Mouse (Mus musculus): ENCODE results near the gene Slc44a3. TPM values are rescaled to one million over a fixed set of nuclear protein-coding genes. Genes with fewer than 3 reads are reported as not detected.

Gene Slc44a3
- polyA plus RNA-seq, 1 experiment = 5.9 TPM

DNA sequence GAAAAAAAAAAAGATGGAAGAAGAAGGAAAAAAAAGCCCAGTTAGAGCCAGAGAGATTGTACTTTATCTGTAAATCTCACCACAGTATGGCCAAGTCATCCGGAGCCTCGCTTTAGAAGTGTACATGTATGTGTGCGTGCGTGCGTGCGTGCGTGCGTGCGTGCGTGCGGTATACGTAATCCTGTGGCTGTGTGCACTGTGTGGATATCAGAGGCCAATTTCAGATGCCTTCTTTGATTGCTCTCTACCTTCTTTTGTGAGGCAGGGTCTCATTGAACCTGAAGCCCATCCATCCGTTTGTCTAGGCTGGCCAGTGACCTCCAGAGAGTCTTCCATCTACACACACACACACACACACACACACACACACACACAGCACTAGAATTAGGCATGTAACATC lies 70.7 kb downstream of the Slc44a3 start:
- H3K27me3 ChIP-seq (ENCODE audit: control insufficient read depth, insufficient read depth, low read length) = no peaks in the 10 kb centered on the region
- TF ChIP-seq CTCF (IDR thresholded peaks at IDR 0.05; ENCODE audit: extremely low read depth, insufficient read length, insufficient replicate concordance, low read depth, low read length) (no peak), POLR2A (IDR thresholded peaks at IDR 0.05; ENCODE audit: low read depth, low read length) (no peak)
- no peaks in the 10 kb centered on the region for H3K4me1 ChIP-seq (ENCODE audit: control insufficient read depth, insufficient read depth, insufficient read length, low read length)
- H3K27ac ChIP-seq (ENCODE audit: insufficient read depth, low read depth, low read length) = no peak overlapping the region
- H3K4me3 ChIP-seq (ENCODE audit: low read depth, low read length) = no peak overlapping the region
- H3K36me3 ChIP-seq (ENCODE audit: control insufficient read depth, insufficient read depth, low read length) = peaks cover 11% of the 10 kb centered on the region
- 91% methylated on average over 13 of the region's 13 CpGs for WGBS

GRCm38 (mm10) chr3:121460473-121461193 lies 71.6 kb downstream of the Slc44a3 start:
- TF ChIP-seq CTCF (IDR thresholded peaks at IDR 0.05; ENCODE audit: extremely low read depth, insufficient read length, insufficient replicate concordance, low read depth, low read length) (no peak), POLR2A (IDR thresholded peaks at IDR 0.05; ENCODE audit: low read depth, low read length) (no peak)

DNA sequence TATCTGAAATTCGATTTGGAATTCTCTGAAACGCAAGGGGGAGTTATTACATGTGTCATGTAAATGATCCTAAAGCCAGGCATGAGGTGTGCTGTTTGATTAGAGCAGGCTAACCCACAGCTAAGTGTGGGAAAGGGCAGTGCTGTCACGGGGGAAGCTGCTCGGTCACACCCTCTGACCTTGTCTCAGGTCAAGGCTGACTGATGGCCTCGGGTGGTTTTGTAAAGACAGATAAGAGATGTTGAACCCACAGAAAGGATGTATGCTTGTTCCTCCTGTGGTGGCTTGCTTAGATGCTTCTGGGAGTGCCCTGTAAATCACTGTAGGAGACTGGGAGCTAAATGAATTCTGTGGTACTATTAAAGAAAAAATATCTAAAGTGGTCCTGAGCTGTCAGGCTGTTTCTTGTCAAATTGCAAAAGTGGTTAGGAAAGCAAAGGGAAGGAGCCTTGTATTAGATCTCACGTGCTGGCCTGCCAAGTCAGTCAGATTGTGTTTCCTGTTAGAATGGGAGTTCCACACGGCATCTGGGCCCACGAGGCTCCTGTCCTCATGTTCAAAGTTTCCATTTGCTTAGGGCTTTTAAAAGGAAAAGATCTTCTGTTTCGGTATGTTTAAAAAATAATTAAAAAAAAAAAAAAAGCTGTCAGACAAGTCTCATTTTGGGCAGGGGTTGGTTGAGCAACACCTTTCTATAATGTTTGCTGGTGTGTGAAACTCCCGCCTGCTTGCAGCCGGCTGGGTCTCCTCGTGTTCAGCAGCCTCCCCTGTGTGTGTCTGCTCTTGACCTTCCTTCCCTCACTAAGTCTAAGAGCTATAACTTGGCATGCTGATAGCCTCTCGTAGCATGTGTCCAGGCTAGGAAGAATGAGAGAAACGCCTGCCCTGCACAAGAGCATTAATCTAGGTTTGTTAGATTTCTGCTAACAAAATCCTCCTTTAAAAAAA lies 73.4 kb downstream of the Slc44a3 start:
- TF ChIP-seq POLR2A (IDR thresholded peaks at IDR 0.05; ENCODE audit: low read depth, low read length) (no peak), CTCF (IDR thresholded peaks at IDR 0.05; ENCODE audit: extremely low read depth, insufficient read length, insufficient replicate concordance, low read depth, low read length) (no peak)
- Histone ChIP-seq H3K27me3 (ENCODE audit: control insufficient read depth, insufficient read depth, low read length) (no peaks in the 10 kb centered on the region), H3K36me3 (ENCODE audit: control insufficient read depth, insufficient read depth, low read length) (peaks cover 23% of the 10 kb centered on the region), H3K4me3 (ENCODE audit: low read depth, low read length) (no peak overlapping the region), H3K4me1 (ENCODE audit: control insufficient read depth, insufficient read depth, insufficient read length, low read length) (no peaks in the 10 kb centered on the region), H3K27ac (ENCODE audit: insufficient read depth, low read depth, low read length) (no peak overlapping the region)
- WGBS = 60% methylated on average over 14 of the region's 14 CpGs

More at GRCm38 (mm10) chr3:121460473-121461193, 71.6 kb downstream of the Slc44a3 start:
- no peak overlapping the region for H3K4me3 ChIP-seq (ENCODE audit: low read depth, low read length)
- H3K36me3 ChIP-seq (ENCODE audit: control insufficient read depth, insufficient read depth, low read length) = peaks cover 15% of the 10 kb centered on the region
- no peaks in the 10 kb centered on the region for H3K4me1 ChIP-seq (ENCODE audit: control insufficient read depth, insufficient read depth, insufficient read length, low read length)
- H3K27ac ChIP-seq (ENCODE audit: insufficient read depth, low read depth, low read length) = no peak overlapping the region
- WGBS = 80% methylated on average over 16 of the region's 16 CpGs
- no peaks in the 10 kb centered on the region for H3K27me3 ChIP-seq (ENCODE audit: control insufficient read depth, insufficient read depth, low read length)

GRCm38 (mm10) chr3:121451404-121451803 lies 80.8 kb downstream of the Slc44a3 start:
- H3K4me3 ChIP-seq (ENCODE audit: low read depth, low read length) = no peak overlapping the region
- H3K4me1 ChIP-seq (ENCODE audit: control insufficient read depth, insufficient read depth, insufficient read length, low read length) = 0 out of 2 replicates have a peak, but pooled peaks cover 2% of the 10 kb centered on the region
- WGBS = 73% methylated on average over 10 of the region's 10 CpGs
- H3K27ac ChIP-seq (ENCODE audit: insufficient read depth, low read depth, low read length) = no peak overlapping the region
- H3K36me3 ChIP-seq (ENCODE audit: control insufficient read depth, insufficient read depth, low read length) = peaks cover 21% of the 10 kb centered on the region
- TF ChIP-seq CTCF (IDR thresholded peaks at IDR 0.05; ENCODE audit: extremely low read depth, insufficient read length, insufficient replicate concordance, low read depth, low read length) (no peak), POLR2A (IDR thresholded peaks at IDR 0.05; ENCODE audit: low read depth, low read length) (no peak)
- no peaks in the 10 kb centered on the region for H3K27me3 ChIP-seq (ENCODE audit: control insufficient read depth, insufficient read depth, low read length)

GRCm38 (mm10) chr3:121449527-121449926 lies 82.7 kb downstream of the Slc44a3 start:
- Histone ChIP-seq H3K27me3 (ENCODE audit: control insufficient read depth, insufficient read depth, low read length) (no peaks in the 10 kb centered on the region), H3K27ac (ENCODE audit: insufficient read depth, low read depth, low read length) (no peak overlapping the region), H3K36me3 (ENCODE audit: control insufficient read depth, insufficient read depth, low read length) (peaks cover 11% of the 10 kb centered on the region), H3K4me3 (ENCODE audit: low read depth, low read length) (no peak overlapping the region), H3K4me1 (ENCODE audit: control insufficient read depth, insufficient read depth, insufficient read length, low read length) (0 out of 2 replicates have a peak, but pooled peaks cover 2% of the 10 kb centered on the region)
- TF ChIP-seq POLR2A (IDR thresholded peaks at IDR 0.05; ENCODE audit: low read depth, low read length) = no peak
- no peak for TF ChIP-seq CTCF (IDR thresholded peaks at IDR 0.05; ENCODE audit: extremely low read depth, insufficient read length, insufficient replicate concordance, low read depth, low read length)
- 79% methylated on average over 8 of the region's 8 CpGs for WGBS

DNA sequence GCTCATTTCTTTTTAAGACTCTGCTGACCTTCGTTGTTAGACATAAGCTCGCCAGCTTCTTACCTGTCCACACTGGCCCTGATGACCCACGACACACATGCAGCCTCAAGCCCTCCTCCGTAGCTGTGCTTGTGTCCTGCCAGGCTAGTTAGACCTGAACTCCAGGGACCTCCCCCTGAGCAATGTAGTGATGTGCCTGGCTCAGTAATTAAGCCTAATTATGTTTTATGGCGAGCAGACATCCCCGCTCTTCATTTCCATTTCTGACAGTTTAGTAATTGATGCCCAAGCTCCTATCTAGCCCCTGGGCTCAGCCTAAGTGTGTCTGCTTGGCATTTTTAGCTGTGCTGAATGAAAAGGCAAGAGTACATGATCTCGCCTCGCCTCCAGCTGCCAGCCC lies 83.6 kb downstream of the Slc44a3 start:
- Histone ChIP-seq H3K4me1 (ENCODE audit: control insufficient read depth, insufficient read depth, insufficient read length, low read length) (0 out of 2 replicates have a peak, but pooled peaks cover 2% of the 10 kb centered on the region), H3K27me3 (ENCODE audit: control insufficient read depth, insufficient read depth, low read length) (no peaks in the 10 kb centered on the region), H3K27ac (ENCODE audit: insufficient read depth, low read depth, low read length) (no peak overlapping the region), H3K36me3 (ENCODE audit: control insufficient read depth, insufficient read depth, low read length) (peaks cover 9% of the 10 kb centered on the region), H3K4me3 (ENCODE audit: low read depth, low read length) (no peak overlapping the region)
- TF ChIP-seq CTCF (IDR thresholded peaks at IDR 0.05; ENCODE audit: extremely low read depth, insufficient read length, insufficient replicate concordance, low read depth, low read length) = no peak
- TF ChIP-seq POLR2A (IDR thresholded peaks at IDR 0.05; ENCODE audit: low read depth, low read length) = no peak
- WGBS = 75% methylated on average over 8 of the region's 8 CpGs

Measured in small intestine, adult 2 months (tissue).